Mouse (Mus musculus): ENCODE measurements around the gene Cldn4. TPM values are rescaled to one million over a fixed set of nuclear protein-coding genes. Genes with fewer than 3 reads are reported as not detected.

Gene Cldn4
- polyA plus RNA-seq, 1 experiment from 2014 or later: 28.2 TPM

DNA sequence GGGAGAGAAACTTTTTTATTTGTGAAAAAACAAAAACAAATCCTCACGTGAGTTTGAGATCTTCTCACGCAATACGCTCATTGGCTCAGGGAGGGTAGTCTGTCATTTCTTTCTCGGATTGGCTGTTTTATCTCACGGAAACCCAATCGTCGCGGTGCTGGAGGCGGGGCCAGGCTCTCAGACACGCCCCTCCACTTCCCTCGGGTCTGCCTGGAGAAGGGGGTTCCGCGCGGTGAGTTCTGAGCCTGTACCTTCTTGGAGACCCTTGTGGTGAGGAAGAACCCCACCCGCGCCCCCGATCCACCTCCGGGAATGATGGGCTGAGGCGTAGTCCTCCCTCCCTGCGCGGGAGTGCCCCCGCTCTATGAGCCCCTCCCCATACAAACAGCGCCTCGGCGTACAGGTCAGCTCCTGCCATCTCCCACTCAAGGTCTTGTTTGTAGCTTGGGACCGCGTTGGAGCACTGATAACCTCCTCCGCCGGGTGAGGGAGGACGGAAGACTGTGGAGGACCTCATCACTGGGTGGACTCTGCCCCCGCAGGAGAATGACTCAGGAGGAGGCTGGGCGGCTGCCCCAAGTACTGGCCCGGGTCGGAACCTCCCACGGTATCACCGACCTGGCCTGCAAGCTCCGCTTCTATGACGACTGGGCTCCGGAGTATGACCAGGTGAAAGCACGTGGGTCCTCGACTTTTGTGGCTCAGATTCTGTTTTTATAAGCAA is 14.4 kb downstream of the Cldn4 start, which contains the start of gene Mettl27:
Mettl27 (plus strand) TSS at position 190 of the 724 bp plus-strand sequence.
- Histone ChIP-seq H3K9me3 (ENCODE audit: low read length) (no peaks in the 10 kb centered on the region), H3K36me3 (ENCODE audit: insufficient read depth, low read length) (no peaks in the 10 kb centered on the region), H3K27ac (ENCODE audit: low read length) (peak within 1 kb of the TSS; percentile 85), H3K4me1 (ENCODE audit: insufficient read depth, low read depth, low read length) (no peaks in the 10 kb centered on the region), H3K9ac (replicated peaks; ENCODE audit: low read depth) (peak within 1 kb of the TSS; percentile 59), H3K4me3 (ENCODE audit: low read depth, low read length) (peak within 1 kb of the TSS; percentile 76), H3K4me2 (replicated peaks; ENCODE audit: low read depth, low read length) (peak within 1 kb of the TSS; percentile 99), H3K27me3 (replicated peaks; ENCODE audit: insufficient read depth, low read length) (no peaks in the 10 kb centered on the region)
- DNase-seq (ENCODE audit: low spot score) (peak; percentile 97), ATAC-seq (peak; percentile 96)
- TF ChIP-seq EP300 (IDR thresholded peaks at IDR 0.05) (no peak), CTCF (IDR thresholded peaks at IDR 0.05) (no peak)
- under 1% methylated on average over 41 of the region's 41 CpGs for WGBS

DNA sequence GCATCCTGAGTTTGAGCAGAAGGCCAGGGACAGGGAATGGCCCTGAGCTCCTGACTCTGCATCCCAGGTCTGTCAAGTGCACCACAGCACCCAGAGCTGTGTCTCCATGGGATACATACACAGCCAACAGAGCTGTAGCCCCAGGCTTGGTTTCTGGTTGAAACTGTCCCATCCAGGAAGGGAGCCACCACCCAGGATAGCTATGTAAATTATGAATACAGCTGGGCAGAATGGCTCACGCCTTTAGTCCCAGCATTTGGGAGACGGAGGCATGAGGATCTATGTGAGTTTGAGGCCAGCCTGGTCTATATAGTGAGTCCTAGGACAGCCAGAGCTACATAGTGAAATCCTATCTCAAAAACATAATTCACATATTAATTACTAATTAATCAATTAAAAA is 16.7 kb downstream of the Cldn4 start:
- ATAC-seq: no peak
- H3K27me3 ChIP-seq (replicated peaks; ENCODE audit: insufficient read depth, low read length): no peaks in the 10 kb centered on the region
- H3K4me2 ChIP-seq (replicated peaks; ENCODE audit: low read depth, low read length): no peak overlapping the region
- H3K4me3 ChIP-seq (ENCODE audit: low read depth, low read length): no peak overlapping the region
- H3K4me1 ChIP-seq (ENCODE audit: insufficient read depth, low read depth, low read length): no peaks in the 10 kb centered on the region
- no peak overlapping the region for H3K27ac ChIP-seq (ENCODE audit: low read length)
- no peak for TF ChIP-seq EP300 (IDR thresholded peaks at IDR 0.05)
- TF ChIP-seq CTCF (IDR thresholded peaks at IDR 0.05): no peak
- no peak for DNase-seq (ENCODE audit: low spot score)
- 79% methylated on average over 2 of the region's 2 CpGs for WGBS
- H3K9ac ChIP-seq (replicated peaks; ENCODE audit: low read depth): no peak overlapping the region
- no peaks in the 10 kb centered on the region for H3K9me3 ChIP-seq (ENCODE audit: low read length)
- H3K36me3 ChIP-seq (ENCODE audit: insufficient read depth, low read length): no peaks in the 10 kb centered on the region

DNA sequence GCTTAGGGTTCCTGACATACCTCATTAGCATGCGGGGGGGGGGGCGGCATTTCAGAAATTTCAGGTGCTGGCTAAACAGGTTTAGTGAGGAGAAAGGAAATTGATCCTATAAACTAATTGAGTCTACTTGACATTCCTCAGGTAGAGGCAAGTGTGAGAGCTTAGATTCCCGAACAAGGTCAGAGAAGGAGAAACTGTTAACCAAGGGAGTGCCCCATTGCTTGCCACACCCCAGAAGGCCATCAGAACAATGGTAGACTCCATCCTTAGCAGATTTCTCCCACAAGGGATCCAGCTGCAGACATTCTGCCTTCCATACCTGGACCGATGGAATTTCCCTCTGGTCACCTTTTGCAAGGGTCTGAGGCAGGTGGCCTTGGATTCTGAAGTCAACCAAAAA is 20.0 kb downstream of the Cldn4 start:
- H3K4me3 ChIP-seq (ENCODE audit: low read depth, low read length): no peak overlapping the region
- no peaks in the 10 kb centered on the region for H3K4me1 ChIP-seq (ENCODE audit: insufficient read depth, low read depth, low read length)
- no peak for ATAC-seq
- H3K27ac ChIP-seq (ENCODE audit: low read length): no peak overlapping the region
- 54% methylated on average over 4 of the region's 4 CpGs for WGBS
- no peaks in the 10 kb centered on the region for H3K9me3 ChIP-seq (ENCODE audit: low read length)
- no peak for DNase-seq (ENCODE audit: low spot score)
- no peak for TF ChIP-seq EP300 (IDR thresholded peaks at IDR 0.05)
- no peak for TF ChIP-seq CTCF (IDR thresholded peaks at IDR 0.05)
- no peak overlapping the region for H3K4me2 ChIP-seq (replicated peaks; ENCODE audit: low read depth, low read length)
- no peaks in the 10 kb centered on the region for H3K27me3 ChIP-seq (replicated peaks; ENCODE audit: insufficient read depth, low read length)
- no peak overlapping the region for H3K9ac ChIP-seq (replicated peaks; ENCODE audit: low read depth)
- H3K36me3 ChIP-seq (ENCODE audit: insufficient read depth, low read length): no peaks in the 10 kb centered on the region

DNA sequence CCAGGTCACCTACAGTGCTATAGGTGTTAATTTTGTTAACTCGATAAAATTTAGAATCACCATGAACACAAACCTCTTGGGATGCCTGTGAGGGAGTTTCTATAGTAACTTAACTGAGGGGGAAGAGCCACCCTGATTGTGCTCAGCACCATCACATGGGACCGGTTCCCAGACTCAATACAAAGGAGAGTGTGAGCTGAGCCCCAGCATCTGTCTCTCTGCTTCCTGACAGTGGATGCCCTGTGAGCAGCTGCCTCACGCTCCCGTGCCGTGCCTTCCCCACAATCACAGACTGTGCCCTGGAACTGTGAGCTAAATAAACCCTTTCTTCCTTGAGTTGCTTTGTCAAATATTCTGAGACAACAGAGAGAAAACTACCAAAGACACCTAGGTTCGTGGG is 23.6 kb downstream of the Cldn4 start:
- Histone ChIP-seq H3K4me3 (ENCODE audit: low read depth, low read length) (no peak overlapping the region), H3K9ac (replicated peaks; ENCODE audit: low read depth) (no peak overlapping the region), H3K9me3 (ENCODE audit: low read length) (no peaks in the 10 kb centered on the region), H3K4me2 (replicated peaks; ENCODE audit: low read depth, low read length) (no peak overlapping the region), H3K4me1 (ENCODE audit: insufficient read depth, low read depth, low read length) (no peaks in the 10 kb centered on the region), H3K27ac (ENCODE audit: low read length) (no peak overlapping the region), H3K36me3 (ENCODE audit: insufficient read depth, low read length) (no peaks in the 10 kb centered on the region), H3K27me3 (replicated peaks; ENCODE audit: insufficient read depth, low read length) (no peaks in the 10 kb centered on the region)
- DNase-seq (ENCODE audit: low spot score) (no peak), ATAC-seq (no peak)
- 50% methylated on average over 6 of the region's 6 CpGs for WGBS
- TF ChIP-seq CTCF (IDR thresholded peaks at IDR 0.05) (no peak), EP300 (IDR thresholded peaks at IDR 0.05) (no peak)

DNA sequence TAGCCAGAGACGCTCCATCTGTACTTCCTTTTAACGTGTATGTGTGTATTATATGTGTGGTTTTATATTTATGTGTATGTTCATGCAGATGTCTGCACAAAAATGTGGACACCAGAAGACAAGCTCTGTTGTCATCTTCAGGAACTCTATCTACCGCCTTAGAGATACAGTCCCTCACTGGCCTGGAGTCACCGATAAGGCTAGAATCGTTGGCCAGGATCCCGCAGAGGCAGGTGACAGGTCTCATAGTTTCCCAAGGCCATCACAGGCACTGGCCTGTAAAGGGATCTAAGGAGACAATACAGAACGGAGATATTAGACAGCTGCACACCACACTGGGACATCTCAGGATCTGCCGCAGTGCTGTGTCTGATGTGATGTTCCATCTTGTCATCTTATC is 25.6 kb downstream of the Cldn4 start:
- TF ChIP-seq CTCF (IDR thresholded peaks at IDR 0.05) (no peak), EP300 (IDR thresholded peaks at IDR 0.05) (no peak)
- DNase-seq (ENCODE audit: low spot score) (no peak), ATAC-seq (no peak)
- H3K9me3 ChIP-seq (ENCODE audit: low read length): no peaks in the 10 kb centered on the region
- no peak overlapping the region for H3K9ac ChIP-seq (replicated peaks; ENCODE audit: low read depth)
- no peak overlapping the region for H3K27ac ChIP-seq (ENCODE audit: low read length)
- WGBS: 83% methylated on average over 8 of the region's 8 CpGs
- H3K4me1 ChIP-seq (ENCODE audit: insufficient read depth, low read depth, low read length): no peaks in the 10 kb centered on the region
- H3K4me2 ChIP-seq (replicated peaks; ENCODE audit: low read depth, low read length): no peak overlapping the region
- no peak overlapping the region for H3K4me3 ChIP-seq (ENCODE audit: low read depth, low read length)
- H3K27me3 ChIP-seq (replicated peaks; ENCODE audit: insufficient read depth, low read length): no peaks in the 10 kb centered on the region
- H3K36me3 ChIP-seq (ENCODE audit: insufficient read depth, low read length): no peaks in the 10 kb centered on the region

DNA sequence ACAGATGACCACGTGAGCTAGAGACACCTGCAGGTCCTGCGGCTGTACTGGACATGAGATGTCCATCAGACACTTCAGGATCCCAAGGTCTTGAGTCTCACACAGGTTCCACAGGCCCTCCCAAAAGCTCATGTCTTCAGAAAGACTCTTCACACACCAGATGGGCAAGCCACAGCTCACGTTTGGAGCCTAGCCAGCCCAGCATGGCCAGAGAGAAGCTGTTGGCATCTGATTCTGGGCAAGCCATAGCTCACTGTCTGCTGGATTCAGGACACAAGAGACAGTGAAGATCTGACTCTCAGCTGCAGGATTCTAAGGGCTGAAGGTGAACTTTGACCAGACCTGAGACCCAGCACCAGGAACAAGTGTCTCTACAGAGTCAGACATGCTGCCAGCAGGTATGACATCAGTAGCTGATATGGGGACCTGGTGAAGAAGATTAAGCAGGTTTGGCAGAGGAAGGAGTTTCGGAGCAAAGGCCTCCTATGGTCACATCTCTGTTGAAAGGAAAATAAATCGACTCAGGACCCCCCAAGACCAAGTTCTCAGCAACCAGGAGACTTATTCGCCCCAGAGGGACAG is 26.5 kb downstream of the Cldn4 start:
- H3K9me3 ChIP-seq (ENCODE audit: low read length): no peaks in the 10 kb centered on the region
- H3K27ac ChIP-seq (ENCODE audit: low read length): no peak overlapping the region
- 69% methylated on average over 6 of the region's 6 CpGs for WGBS
- DNase-seq (ENCODE audit: low spot score) (no peak), ATAC-seq (no peak)
- H3K4me2 ChIP-seq (replicated peaks; ENCODE audit: low read depth, low read length): no peak overlapping the region
- no peaks in the 10 kb centered on the region for H3K4me1 ChIP-seq (ENCODE audit: insufficient read depth, low read depth, low read length)
- no peak for TF ChIP-seq EP300 (IDR thresholded peaks at IDR 0.05)
- no peak for TF ChIP-seq CTCF (IDR thresholded peaks at IDR 0.05)
- no peak overlapping the region for H3K9ac ChIP-seq (replicated peaks; ENCODE audit: low read depth)
- no peaks in the 10 kb centered on the region for H3K36me3 ChIP-seq (ENCODE audit: insufficient read depth, low read length)
- H3K4me3 ChIP-seq (ENCODE audit: low read depth, low read length): no peak overlapping the region
- H3K27me3 ChIP-seq (replicated peaks; ENCODE audit: insufficient read depth, low read length): no peaks in the 10 kb centered on the region

Data from lung, postnatal 0 days (tissue).